Mouse (Mus musculus): ENCODE measurements around the gene Myo18b. TPM values are rescaled to one million over a fixed set of nuclear protein-coding genes. Genes with fewer than 3 reads are reported as not detected.

Gene Myo18b
- total RNA-seq, 4 experiments from 2014 or later = 0.10 to 0.22 (median 0.11) TPM; not detected in 1

DNA sequence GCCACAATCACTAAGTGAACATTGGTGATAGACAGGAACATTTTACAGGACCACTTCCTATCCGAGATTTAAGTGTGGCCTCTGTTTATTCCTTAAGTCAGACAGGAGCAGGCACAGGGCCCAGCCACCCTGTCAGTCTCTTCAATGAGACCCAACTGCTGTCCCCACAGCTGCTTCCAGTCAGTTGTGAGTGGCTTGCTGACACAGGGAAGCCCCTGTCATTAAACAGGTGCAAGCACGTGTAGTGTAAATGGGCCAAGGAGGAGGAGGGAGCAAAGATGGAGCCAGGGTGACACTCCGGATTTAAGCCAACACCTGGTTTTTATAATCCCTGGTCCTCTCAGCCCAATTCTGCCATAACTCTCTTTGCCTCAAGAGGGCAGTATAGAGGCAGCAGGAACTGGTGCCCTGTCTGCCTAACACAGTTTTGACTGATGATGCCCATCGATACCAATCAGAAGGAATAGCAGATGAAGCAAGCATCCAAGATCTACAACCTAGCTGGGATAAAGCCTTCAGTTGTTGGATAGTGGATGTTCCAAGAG lies 19.2 kb downstream of the Myo18b start:
- DNase-seq = no peak

DNA sequence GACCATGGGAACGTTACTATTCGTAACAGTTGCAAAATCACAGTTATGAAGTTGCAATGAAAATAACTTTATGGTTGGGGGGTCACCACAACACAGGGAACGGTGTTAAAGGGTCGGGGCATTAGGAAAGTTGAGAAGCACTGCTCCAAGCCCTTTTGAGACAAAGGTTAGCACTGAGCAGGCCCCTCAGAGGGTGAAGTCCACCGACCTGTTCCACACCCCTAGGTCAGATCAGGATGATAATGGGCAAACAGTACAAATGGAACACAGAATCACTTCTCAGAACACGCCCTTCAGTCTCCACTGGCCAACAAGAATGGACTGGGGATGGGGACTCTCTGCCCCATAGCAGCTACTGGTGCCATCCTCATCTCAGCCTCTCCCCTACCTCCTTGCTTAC lies 23.2 kb downstream of the Myo18b start:
- DNase-seq = no peak

DNA sequence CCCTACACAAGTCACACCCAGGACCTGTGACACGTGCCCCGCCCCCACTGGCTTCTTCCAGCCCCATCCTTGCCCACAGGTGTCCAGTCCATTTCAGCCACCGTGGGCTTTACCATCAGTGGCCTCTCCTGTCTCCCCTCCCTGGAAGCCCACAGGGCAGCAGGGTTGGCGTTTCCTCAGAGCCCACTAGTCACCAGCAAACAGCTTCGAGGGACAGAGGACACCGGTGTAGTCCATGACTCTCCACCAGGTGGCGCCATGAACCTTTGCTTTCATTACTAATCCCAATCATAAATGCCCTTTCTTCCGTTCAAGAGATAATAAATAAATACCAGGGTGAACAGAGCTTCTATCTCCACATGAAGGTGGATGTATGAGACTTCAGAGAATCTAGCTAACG lies 25.4 kb downstream of the Myo18b start:
- DNase-seq = peak; percentile 22

DNA sequence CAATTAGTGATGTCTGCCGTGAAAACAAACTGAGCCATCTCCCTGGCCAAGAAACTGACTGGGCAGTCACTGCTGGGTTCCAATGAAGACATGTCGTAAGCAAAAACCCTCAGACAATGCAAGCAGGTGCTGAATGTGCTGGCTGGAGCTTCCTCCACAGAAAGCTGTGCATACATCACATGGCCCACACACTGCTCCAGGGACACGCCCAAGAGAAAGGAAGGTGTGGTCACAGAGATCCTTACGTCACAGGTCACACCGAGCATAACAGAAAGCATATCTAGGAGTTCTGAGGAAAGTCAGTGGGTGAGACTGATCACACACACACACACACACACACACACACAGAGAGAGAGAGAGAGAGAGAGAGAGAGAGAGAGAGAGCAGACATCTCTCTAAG lies 27.5 kb downstream of the Myo18b start:
- no peak for DNase-seq

DNA sequence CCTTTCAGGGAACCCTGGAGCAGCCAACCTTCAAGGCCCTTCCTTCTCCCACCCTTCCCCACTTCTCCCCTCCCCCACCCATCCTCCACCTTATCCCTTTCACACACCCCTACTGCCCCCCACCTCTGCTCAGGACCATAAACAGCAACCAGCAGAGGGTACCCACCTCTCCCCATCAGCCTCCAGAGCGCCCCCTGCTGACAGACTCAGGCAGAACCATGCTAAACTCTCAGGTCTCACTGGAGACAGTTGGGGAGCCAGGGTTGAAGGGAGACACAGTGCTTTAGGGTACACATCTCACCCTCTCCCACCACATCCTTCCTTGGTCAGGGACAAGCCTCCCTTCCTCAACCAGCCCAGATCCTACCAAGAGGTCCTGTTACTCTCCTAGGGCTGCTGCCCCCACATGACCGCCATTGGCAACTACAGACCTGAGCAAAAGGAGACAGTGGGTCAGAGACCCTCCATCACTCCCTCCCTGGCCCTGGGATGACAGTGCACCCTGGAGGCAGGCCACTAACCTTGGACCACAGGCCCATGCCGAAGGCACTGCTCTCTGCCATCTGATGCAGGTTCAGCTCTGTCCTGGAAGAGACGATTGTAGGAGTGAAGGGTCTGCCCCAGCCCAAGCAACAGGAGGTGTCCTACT lies 31.3 kb downstream of the Myo18b start:
- DNase-seq = no peak

DNA sequence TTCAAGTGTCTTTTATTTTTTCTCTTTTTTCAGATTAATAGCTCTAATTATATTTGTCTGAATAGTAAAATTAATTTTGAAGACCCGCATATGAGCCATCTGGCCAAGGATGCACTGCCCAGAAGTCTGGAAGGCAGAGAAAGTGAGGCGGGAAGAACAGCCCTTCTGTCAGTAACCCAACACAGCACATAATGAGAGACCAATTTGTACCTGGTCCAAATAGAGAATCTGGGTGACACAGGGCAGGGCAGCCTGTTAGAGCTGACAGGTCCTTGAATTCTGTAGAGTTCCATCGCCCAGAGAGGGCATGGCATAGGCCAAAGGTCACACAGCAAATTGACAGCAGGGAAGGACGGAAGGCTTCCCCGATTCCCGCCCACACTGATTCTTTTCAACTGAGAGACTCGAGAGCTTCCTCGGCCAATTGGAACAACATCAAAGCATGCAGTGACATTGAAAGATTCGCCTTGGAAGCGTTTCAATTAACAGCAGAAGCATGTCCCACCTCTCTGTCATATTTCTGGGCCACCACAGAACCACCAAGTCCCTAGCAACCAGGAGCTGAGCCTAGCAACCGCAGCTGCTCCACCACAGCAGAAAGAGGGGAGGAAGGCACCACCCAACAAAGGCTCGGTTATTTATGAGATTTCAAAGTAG lies 36.7 kb downstream of the Myo18b start:
- peak; percentile 70 for DNase-seq

DNA sequence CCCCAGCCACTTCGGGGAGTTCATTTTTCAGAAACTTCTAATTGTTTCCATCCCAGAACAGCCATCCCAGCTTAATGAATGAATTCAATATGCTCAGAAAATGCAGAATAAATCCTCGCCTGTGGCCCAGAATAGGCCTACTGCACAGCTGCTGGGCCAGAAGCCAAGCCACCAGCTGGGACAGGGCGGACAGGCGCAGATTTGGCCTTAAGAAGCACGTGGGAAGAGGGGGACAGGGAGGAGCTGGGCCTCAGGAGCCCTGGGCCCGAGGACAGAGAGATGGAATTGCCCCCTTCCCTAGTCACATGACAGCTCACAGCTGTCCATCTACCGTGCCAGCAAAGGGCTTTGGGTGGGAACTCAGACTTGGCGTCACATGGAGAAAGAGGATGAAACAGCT lies 43.0 kb downstream of the Myo18b start:
- no peak for DNase-seq

DNA sequence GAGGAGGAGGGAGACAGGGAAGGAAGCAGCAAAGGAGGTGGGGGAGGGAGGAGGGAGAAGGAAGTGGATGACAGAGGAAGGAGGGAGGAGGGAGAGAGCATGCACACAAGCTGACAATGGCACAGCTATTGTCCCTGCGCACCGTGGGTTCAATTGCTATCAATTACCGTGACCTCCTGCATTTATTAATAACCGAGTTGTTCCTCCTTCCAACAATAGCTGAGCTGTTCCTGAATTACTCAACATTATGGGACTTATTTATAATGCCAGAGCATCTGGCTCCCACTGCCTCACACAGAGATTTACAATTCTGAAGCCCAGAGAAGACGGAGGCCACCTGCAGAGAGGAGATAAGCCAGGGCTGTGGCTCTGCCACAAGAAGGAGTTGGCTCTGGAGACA lies 44.8 kb downstream of the Myo18b start:
- DNase-seq = no peak

DNA sequence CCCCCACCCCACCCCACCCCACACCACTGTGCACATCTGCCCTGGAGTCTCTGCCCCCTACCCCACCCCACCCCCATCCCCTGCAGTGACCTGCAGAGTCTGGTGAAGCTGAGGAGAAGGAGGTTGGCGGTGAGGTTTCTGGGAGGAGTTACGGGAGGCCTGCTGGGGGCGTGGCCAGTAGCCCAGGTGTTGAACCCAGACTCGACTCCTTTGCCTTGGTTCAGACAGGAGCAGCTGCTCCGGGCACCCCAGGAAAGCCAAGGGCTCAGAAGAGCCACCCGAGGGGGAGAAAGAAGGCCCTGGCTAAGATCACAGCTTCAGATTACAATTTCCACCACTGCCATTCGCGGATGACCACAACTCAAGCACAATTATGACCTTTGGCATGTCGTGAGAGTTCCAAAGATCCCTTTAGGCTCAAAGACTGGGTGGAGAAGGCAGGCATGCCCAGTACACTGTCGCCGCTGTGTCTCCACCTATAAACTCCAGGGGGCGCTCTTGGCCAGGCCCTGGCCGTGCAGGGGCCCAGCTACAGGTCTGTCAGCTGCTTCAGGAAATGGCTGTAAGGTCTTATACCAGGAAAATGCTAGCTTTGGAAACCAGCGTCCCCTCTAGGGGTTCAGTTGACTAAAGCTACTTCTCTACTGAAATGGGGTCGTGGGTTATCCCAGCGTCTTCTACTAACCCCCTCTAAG lies 47.4 kb downstream of the Myo18b start:
- DNase-seq = no peak

DNA sequence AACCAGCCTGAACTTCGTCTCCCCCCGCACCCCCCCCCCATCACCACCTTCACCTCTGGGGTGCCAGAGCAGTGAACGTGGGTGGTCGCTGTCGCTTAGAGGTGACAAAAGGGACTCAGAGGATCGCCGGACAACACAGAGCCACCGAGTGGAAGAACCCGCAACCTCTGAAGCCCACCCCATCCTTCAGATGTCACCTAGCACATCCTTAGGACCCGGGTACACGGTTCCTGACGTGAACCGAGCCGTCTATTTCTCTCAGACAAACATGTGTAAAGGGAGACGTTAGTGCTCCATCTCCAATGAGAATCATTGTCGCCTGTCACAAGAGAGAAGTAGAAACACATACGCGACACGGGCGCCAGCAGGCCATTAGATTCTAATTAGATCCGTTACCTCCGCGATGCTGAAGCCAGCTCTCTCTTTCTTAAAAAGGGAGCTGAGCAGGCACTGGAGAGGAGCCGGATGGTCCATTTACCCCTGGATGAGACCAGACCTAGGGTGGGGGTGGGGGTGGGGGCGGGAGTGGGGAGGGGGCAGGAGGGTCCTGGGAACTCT lies 48.1 kb downstream of the Myo18b start:
- DNase-seq = no peak

DNA sequence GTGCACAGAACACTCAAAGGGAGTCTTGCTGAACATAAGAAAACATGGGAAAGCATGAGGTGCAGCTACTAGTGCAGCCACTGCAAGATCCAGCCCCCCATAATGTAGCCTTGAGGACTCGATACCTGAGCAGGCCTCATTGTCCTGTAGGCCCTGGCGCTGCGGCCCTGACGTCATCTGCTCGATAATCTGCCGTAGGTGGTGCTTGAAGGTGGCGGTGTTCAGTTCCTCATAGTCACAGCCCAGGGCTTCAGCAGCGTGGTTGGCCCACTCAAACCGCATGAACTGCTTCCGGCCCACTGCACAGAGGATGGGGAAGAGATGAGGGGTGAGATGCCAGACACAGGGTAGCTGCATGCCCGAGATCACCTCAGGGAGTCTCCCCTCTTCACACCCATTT lies 50.0 kb downstream of the Myo18b start:
- no peak for DNase-seq

DNA sequence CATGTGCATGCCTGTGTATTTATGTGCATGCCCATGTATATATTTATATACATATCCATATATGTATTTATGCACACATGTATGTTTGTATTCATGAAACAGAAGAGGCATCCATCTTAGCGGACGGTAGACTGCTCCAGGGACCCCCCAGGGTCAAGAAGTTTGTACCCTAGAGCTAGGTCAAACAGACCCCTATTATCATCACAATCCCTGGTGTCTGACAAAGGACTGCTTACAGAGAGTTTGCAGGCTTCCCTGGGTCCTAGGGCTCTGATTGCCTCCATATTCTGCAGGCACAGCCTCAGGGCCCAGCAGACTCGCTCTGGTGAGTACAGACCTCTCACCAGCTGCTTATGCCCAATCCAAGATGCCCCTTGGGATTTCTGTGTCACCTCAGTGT lies 51.7 kb downstream of the Myo18b start:
- no peak for DNase-seq

DNA sequence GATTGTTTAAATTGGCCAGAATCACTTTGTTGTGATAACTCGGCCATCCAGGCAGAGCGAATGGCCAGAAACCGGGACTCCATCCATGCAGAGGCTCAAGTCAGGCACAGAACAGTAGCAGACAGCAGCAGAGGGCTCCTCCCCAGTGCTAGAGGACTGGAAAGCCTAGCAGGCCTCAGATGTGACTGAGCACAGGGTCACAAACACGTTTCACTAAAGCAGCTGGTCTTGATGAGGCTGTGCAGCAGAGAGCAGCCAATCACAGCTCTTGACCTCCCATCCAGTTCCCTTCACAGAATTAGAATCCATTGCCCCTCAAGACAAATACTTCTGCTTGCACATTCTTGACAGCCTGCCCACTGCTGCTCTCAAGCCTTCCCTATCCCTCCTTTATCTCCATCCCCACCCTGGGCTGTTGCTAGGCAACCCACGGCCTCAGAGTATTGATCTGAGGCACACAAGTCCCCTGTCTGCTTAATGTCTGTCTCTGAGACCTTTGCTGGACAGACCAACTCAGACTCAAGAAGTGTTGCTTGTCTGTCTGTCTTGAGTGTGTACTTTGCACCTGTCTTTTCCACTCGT lies 52.4 kb downstream of the Myo18b start:
- no peak for DNase-seq

DNA sequence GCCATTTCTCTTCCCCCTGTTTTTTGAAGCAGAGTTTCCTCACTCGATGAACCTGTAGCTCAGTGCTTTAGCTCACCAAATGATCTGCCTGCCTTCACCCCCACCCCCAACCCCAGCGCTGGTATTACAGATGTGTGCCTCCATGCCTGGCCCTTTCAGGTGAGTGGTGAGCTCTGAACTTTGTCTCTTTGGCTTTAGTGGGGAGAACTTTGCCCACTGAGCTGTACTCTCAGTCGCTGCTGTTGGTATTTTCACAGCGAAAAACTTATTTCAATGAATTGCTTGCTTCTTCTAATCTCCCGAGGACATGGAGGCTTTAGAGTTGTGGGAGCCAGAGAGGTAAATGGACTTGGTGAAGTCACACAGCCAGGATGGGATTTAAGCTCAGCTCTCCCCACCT lies 53.5 kb downstream of the Myo18b start:
- no peak for DNase-seq

DNA sequence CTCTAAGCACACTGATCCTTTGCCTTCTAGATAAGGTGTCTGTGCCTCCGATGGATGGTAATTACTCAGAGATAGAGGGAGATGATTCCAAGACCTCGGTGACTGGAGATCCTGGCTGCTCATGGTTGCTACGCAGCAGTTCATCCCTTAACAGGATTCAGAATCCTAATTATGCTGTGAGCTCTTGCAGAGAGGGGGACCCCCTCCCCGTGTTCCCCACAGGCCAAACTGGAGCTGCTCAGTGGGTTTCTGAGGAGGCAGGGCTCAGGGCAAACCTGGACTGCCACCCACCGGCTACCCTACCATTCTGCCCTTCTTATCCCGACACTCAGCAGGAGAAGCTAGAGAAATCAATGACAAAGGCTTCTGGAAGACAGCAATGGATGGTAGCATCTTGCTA lies 54.3 kb downstream of the Myo18b start:
- DNase-seq = no peak

DNA sequence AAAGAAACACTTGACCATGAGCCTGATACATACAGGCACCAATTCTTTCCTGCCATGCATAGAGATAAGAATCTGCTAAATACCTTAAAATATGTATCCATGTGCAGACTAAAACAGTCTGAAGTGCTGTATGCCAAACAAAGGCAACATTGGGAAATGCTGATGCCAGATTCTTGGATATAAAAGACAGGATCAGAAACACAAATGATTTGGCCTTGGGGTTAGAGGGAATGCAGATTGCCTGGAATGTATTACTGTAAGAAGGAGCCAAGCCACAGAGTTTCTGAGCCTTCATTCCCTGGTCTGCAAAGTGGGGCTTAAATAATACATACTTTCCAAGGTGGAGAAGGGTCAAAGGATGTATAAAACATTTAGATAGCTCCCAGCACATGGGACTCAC lies 61.3 kb downstream of the Myo18b start:
- DNase-seq = no peak

DNA sequence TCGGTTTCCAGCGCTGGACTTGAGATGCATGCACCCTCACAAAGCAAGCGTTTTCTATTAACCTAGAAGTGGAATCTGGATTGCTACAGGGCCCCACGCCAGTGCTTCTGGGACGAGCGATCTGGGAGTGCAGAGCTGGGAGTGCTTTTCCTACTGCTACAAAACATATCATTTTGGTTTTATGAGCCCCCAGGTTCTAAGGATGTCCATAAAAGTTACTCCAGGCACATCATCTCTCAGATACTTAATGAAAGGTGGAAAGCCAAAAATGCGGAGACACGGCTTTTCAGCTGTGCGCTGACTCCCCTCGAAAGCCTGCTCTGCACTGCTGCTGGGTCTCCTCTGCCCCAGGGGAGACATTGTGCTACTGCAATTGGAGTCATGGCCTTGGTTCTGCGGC lies 62.3 kb downstream of the Myo18b start:
- no peak for DNase-seq

DNA sequence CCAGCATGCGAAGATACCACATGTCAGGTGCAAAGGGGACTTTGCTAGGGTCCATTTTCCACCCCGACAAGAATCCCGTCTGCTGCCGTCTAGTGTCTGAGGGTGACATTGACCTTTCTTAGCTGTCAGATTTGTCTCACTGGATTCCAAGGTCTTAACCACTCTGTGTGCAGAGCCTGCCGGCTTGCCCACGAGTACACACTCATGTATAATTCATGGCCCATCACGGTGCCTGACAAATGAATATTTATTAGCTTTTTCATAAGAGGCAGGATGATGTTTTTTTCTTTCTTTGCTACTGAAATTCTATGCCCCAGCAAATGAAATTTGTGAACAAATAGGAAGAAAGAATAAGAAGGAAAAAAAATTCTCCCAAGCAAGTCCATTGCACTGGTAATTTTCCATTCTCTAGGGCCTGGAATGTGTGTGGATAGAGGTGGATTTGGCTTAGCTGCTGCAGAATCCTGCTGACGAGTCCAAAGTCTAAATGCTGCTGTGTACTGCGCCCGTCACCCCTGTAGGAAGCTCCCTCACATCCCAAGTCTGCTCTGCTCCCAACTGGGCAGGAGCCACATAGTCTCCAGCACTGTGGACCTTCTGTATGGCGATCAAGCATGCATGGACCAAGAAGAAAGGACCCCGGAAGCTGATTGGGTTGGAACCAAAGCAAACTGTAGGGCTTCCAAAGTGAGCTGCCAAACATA lies 70.9 kb downstream of the Myo18b start:
- no peak for DNase-seq

DNA sequence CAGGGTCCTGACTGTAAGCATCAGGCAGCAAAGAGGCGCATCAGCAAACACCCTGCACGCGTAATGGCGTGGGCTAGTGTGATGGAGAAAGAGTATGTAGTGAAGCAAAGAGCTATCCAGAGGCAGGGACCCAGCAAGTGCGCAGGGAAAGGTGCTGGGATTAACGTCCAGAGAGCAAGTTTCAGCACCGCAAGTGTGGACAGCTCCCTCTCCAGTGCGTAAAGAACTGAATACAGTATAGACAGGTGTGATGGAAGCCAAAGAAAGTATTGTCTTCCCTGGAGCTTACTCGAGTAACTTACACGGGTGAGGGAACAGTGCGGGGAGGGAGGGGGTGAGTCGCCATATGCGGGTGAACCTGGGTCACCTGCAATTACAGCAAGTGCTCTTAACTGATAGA lies 71.8 kb downstream of the Myo18b start:
- DNase-seq = no peak

DNA sequence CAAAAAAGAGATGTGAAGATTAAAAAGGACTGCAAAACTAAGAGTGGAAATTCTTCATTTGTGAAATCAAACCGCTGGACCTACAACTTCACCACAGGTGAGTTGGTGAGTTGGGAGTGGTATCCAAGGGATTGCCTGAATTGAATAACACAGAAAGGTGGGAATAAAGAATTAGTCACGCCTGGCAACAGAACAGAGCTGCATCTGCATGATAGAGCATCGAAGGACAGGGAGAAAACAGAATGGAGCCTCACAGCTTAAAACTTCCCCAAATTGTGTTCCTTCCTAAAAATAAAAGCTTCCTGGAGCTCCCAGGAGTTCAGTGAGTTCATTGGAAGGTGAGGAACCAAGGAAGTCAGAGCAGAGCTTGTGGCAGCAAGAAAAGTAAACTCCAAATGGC lies 73.7 kb downstream of the Myo18b start:
- no peak for DNase-seq

DNA sequence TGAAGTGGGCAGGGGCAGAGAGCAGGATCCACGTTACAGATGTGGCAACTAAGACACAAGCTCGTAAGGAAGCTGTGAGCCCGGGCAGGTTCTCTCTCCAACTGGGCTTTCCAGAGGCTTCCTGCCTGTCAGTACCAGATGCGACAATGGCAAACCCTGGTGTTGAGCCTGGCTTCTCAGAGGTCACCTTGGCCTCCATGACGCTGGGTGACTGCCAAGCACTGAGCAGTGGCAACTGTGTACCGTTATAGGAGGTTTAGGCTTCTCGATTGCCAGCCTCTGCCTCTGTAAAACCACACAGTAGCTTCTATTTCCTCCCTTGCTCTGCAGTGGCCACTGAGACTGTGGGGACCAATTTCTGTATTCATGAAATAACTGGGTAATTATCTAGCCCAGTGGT lies 81.1 kb downstream of the Myo18b start:
- no peak for DNase-seq

DNA sequence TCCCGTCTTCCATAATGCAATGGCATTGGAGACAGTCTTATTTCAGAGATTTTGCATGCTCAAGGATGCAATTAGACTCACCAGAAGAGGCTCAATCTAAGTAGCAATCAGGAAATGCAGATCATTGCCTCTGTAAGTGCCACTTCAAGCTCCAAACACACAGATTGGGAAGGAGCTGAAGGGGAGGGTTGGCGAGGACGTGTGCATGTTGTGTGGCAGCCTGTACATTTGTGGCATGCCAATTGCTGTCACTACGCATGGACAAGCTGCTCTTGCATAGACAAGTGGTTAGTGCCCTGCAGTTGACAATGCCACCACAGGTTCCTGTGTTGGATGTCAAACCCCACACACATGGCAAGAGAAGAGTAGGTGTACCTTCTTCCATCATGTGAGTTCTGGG lies 88.5 kb downstream of the Myo18b start:
- DNase-seq = no peak

Measured in adrenal gland, adult 8-10 months (tissue).